Comparison of ENCODE assay signal across 10 mouse cellular contexts in genomic region chr8:43333465-43333864, GRCm38 (mm10). TPM values are rescaled to one million over a fixed set of nuclear protein-coding genes. Genes with fewer than 3 reads are reported as not detected.
DNase-seq lines count a peak whose midpoint lies in the region; ATAC-seq and TF ChIP-seq lines count a peak whose summit lies in the region.
"Had no signal": no experiment of that assay in that cellular context is flagged by ENCODE, and none has a peak within 500 bp of the region (broad histone marks: within the 10 kb centered on the region; RNA-seq: fewer than 3 reads in every experiment).

No protein-coding gene starts in this region.

- H3K9ac ChIP-seq in liver, adult 2 months (ENCODE audit: low read depth, low read length), result no peak overlapping the region
- no peak overlapping the region for H3K9ac ChIP-seq in liver, embryonic 12.5 days
- H3K9ac ChIP-seq in midbrain, postnatal 0 days (replicated peaks; ENCODE audit: low read length, poor library complexity, severe bottlenecking), result no peak overlapping the region
- H3K9ac ChIP-seq: embryonic facial prominence, embryonic 15.5 days; limb, embryonic 13.5 days had no signal

- no peak overlapping the region for H3K4me2 ChIP-seq in liver, embryonic 12.5 days
- no peak overlapping the region for H3K4me2 ChIP-seq in midbrain, postnatal 0 days (ENCODE audit: low read depth, low read length, poor library complexity, severe bottlenecking)
- H3K4me2 ChIP-seq: embryonic facial prominence, embryonic 15.5 days; limb, embryonic 13.5 days had no signal

- H3K27ac ChIP-seq in liver, adult 2 months (replicated peaks; ENCODE audit: insufficient read depth, low read depth, low read length), result no peak overlapping the region
- H3K27ac ChIP-seq in liver, embryonic 12.5 days, result no peak overlapping the region
- no peak overlapping the region for H3K27ac ChIP-seq in midbrain, postnatal 0 days (ENCODE audit: low read depth, low read length)
- H3K27ac ChIP-seq: embryonic facial prominence, embryonic 15.5 days; limb, embryonic 13.5 days had no signal

- H3K4me3 ChIP-seq in liver, adult 2 months (ENCODE audit: insufficient read depth, low read depth, low read length), result no peak overlapping the region
- H3K4me3 ChIP-seq in liver, embryonic 12.5 days, result no peak overlapping the region
- no peak overlapping the region for H3K4me3 ChIP-seq in midbrain, postnatal 0 days (ENCODE audit: low read depth, low read length)
- H3K4me3 ChIP-seq: embryonic facial prominence, embryonic 15.5 days; limb, embryonic 13.5 days had no signal

- H3K27me3 ChIP-seq in liver, adult 2 months (ENCODE audit: control insufficient read depth, insufficient read depth, low read length), result no peaks in the 10 kb centered on the region
- H3K27me3 ChIP-seq in liver, embryonic 12.5 days (replicated peaks), result no peaks in the 10 kb centered on the region
- H3K27me3 ChIP-seq in midbrain, postnatal 0 days (ENCODE audit: insufficient read depth, low read length), result no peaks in the 10 kb centered on the region
- H3K27me3 ChIP-seq: embryonic facial prominence, embryonic 15.5 days; limb, embryonic 13.5 days had no signal

- no peaks in the 10 kb centered on the region for H3K36me3 ChIP-seq in liver, adult 2 months (ENCODE audit: control insufficient read depth, insufficient read depth, low read length)
- no peaks in the 10 kb centered on the region for H3K36me3 ChIP-seq in liver, embryonic 12.5 days
- H3K36me3 ChIP-seq in midbrain, postnatal 0 days (ENCODE audit: insufficient read depth, low read length), result no peaks in the 10 kb centered on the region
- H3K36me3 ChIP-seq: embryonic facial prominence, embryonic 15.5 days; limb, embryonic 13.5 days had no signal

- H3K4me1 ChIP-seq in liver, adult 2 months (ENCODE audit: control insufficient read depth, insufficient read depth, low read length), result no peaks in the 10 kb centered on the region
- no peaks in the 10 kb centered on the region for H3K4me1 ChIP-seq in liver, embryonic 12.5 days
- no peaks in the 10 kb centered on the region for H3K4me1 ChIP-seq in midbrain, postnatal 0 days (ENCODE audit: insufficient read depth, low read length)
- H3K4me1 ChIP-seq: embryonic facial prominence, embryonic 15.5 days; limb, embryonic 13.5 days had no signal

- 64% methylated on average over 4 of the region's 4 CpGs for WGBS in liver, adult 2 months
- 50% methylated on average over 4 of the region's 4 CpGs for WGBS in liver, embryonic 12.5 days (ENCODE audit: insufficient replicate concordance)
- WGBS in midbrain, postnatal 0 days, result 59% methylated on average over 4 of the region's 4 CpGs

- no peaks in the 10 kb centered on the region for H3K9me3 ChIP-seq in liver, embryonic 12.5 days (replicated peaks)
- H3K9me3 ChIP-seq in midbrain, postnatal 0 days (ENCODE audit: low read length), result no peaks in the 10 kb centered on the region
- H3K9me3 ChIP-seq: embryonic facial prominence, embryonic 15.5 days; limb, embryonic 13.5 days had no signal

- ATAC-seq in liver, embryonic 12.5 days, result no peak
- no peak for ATAC-seq in midbrain, postnatal 0 days (ENCODE audit: low FRiP score)

- TF ChIP-seq POLR2A in liver, adult 2 months (IDR thresholded peaks at IDR 0.05; ENCODE audit: extremely low read depth, insufficient read depth, low read length), result no peak

- DNase-seq in cerebellum, postnatal 14 days, result peak; percentile 3 to 28
- DNase-seq in cerebellum, adult 8-10 months, result no peak
- no peak for DNase-seq in liver, adult 2 months (ENCODE audit: extremely low read depth, low read depth, low spot score)
- DNase-seq in embryo, embryonic 9.5 days (ENCODE audit: extremely low spot score), result peak; percentile 28
- no peak for DNase-seq in midbrain, postnatal 0 days (ENCODE audit: low spot score)
- DNase-seq in spleen, postnatal 10 days (ENCODE audit: low spot score in 2 of 2), result no peak
- DNase-seq in right cerebral cortex, postnatal 36 days (ENCODE audit: low spot score in 2 of 2), result no peak

- H3K79me2 ChIP-seq in liver, adult 2 months (ENCODE audit: control insufficient read depth, insufficient read depth, low read length), result no peaks in the 10 kb centered on the region

- 0 out of 2 replicates have a peak, but pooled peaks have one; percentile 27 for TF ChIP-seq CTCF in liver, adult 2 months (IDR thresholded peaks at IDR 0.05; ENCODE audit: low read depth, low read length)
- peak; percentile 40 for TF ChIP-seq CTCF in midbrain, postnatal 0 days (IDR thresholded peaks at IDR 0.05)

RNA-seq across cellular contexts. Expression of gene Zfp42, which starts 26.7 kb away (rescaled TPM):
- not detected in 2 replicates for total RNA-seq in liver, adult 2 months (2014; rRNA removed)
- polyA plus RNA-seq in liver, adult 2 months (2012; rRNA removed), result not detected in 2 replicates
- polyA plus RNA-seq in liver, embryonic 12.5 days (2016; fragmentation: Nextera tagmentation; extraction: Ambion mirVana), result not detected in 2 replicates
- not detected in 2 replicates for total RNA-seq in midbrain, postnatal 0 days (2014; rRNA removed)
- polyA plus RNA-seq in midbrain, postnatal 0 days (2015; fragmentation: Nextera tagmentation; extraction: Ambion mirVana), result not detected in 2 replicates
- polyA plus RNA-seq: embryonic facial prominence, embryonic 15.5 days had no signal

Comparison
In these comparisons a context has a peak if more than half of its experiments do, and no peak if none do; other contexts are left out.
1. DNase-seq: peak in cerebellum, postnatal 14 days (2 of 2) and embryo, embryonic 9.5 days (single experiment); none in cerebellum, adult 8-10 months (single experiment), liver, adult 2 months (single experiment), midbrain, postnatal 0 days (single experiment), spleen, postnatal 10 days (0 of 2) and right cerebral cortex, postnatal 36 days (0 of 2).